Mouse (Mus musculus): ENCODE data around the gene Ccser2. TPM values are rescaled to one million over a fixed set of nuclear protein-coding genes. Genes with fewer than 3 reads are reported as not detected.

Ccser2 gene
- polyA plus RNA-seq, 1 experiment from 2014 or later: 58.0 TPM

DNA sequence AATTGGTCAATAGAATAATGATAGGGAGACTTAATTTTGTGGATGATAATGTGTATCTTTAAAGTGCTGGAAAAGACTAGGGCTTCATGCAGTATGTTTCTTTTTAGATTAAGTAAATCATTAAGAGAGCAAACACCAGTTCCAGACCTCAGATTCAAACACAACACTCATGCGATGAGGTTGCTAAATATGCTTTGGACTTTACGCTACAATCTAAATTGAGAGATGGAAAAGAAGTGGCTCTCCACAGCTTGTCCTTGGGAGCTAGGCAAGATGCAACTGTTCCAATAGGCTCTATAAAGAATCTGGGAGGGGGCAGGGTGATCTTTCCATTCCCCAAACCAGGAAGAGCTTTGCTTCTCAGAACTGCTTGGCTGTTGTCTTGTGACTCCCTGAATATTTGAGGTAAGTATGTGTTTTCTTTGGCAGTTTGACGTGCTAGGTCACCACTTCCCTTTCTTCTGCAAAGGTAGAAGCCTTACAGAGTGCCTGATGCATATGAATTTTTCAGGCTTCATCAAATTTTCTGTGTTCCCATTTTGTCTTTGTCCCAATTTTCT lies 1.4 kb upstream of the Ccser2 start:
- Histone ChIP-seq H3K27ac (no peak overlapping the region), H3K9me3 (replicated peaks) (no peaks in the 10 kb centered on the region), H3K9ac (no peak overlapping the region), H3K4me2 (replicated peaks) (no peak overlapping the region), H3K4me1 (peaks cover 14% of the 10 kb centered on the region), H3K4me3 (no peak overlapping the region), H3K36me3 (no peaks in the 10 kb centered on the region), H3K27me3 (no peaks in the 10 kb centered on the region)
- ATAC-seq (ENCODE audit: low FRiP score): no peak
- 93% methylated on average over 3 of the region's 3 CpGs for WGBS

GRCm38 (mm10) chr14:36968076-36968627 lies 425 bp downstream of the Ccser2 start:
- 1% methylated on average over 45 of the region's 49 CpGs for WGBS
- peak; percentile 89 for ATAC-seq (ENCODE audit: low FRiP score)
- H3K27ac ChIP-seq: peak overlapping the region; percentile 95
- peak overlapping the region; percentile 57 for H3K4me2 ChIP-seq (replicated peaks)
- peaks cover 14% of the 10 kb centered on the region for H3K4me1 ChIP-seq
- no peaks in the 10 kb centered on the region for H3K27me3 ChIP-seq
- H3K9me3 ChIP-seq (replicated peaks): no peaks in the 10 kb centered on the region
- no peaks in the 10 kb centered on the region for H3K36me3 ChIP-seq
- peak overlapping the region; percentile 93 for H3K9ac ChIP-seq
- H3K4me3 ChIP-seq: peak overlapping the region; percentile 90

DNA sequence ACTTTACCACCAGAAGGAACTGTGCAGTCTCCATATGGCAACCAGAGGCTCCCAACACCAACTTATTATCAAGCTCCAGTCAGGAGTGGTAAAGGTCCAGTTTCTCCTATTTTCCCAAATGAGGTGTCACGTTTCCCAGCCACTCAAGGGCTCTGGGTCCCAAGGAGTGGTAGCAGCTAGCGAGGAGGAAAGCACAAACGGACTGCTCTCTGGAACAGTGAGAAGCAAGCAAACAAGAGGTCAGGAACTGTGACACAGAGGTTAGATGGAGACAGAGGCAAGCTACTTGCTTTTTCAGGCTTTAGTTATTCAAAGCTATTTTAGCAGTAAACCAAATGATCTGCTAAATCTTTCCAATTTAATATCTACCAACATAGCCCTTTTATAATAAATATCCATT lies 3.2 kb downstream of the Ccser2 start:
- no peak for ATAC-seq (ENCODE audit: low FRiP score)
- H3K9me3 ChIP-seq (replicated peaks): no peaks in the 10 kb centered on the region
- H3K4me3 ChIP-seq: no peak overlapping the region
- no peak overlapping the region for H3K9ac ChIP-seq
- no peak overlapping the region for H3K27ac ChIP-seq
- H3K36me3 ChIP-seq: no peaks in the 10 kb centered on the region
- H3K27me3 ChIP-seq: no peaks in the 10 kb centered on the region
- peaks cover 14% of the 10 kb centered on the region for H3K4me1 ChIP-seq
- H3K4me2 ChIP-seq (replicated peaks): no peak overlapping the region
- WGBS: 43% methylated on average over 3 of the region's 3 CpGs

GRCm38 (mm10) chr14:36962477-36962876 lies 6.1 kb downstream of the Ccser2 start:
- Histone ChIP-seq H3K9me3 (replicated peaks) (no peaks in the 10 kb centered on the region), H3K27me3 (no peaks in the 10 kb centered on the region), H3K4me3 (no peak overlapping the region), H3K27ac (no peak overlapping the region), H3K4me2 (replicated peaks) (no peak overlapping the region), H3K9ac (no peak overlapping the region), H3K4me1 (peaks cover 11% of the 10 kb centered on the region), H3K36me3 (no peaks in the 10 kb centered on the region)
- WGBS: 95% methylated on average over 2 of the region's 2 CpGs
- ATAC-seq (ENCODE audit: low FRiP score): no peak

- no peak overlapping the region for H3K27ac ChIP-seq
- WGBS: 94% methylated on average over 6 of the region's 6 CpGs
- H3K4me1 ChIP-seq: no peaks in the 10 kb centered on the region
- no peak overlapping the region for H3K4me3 ChIP-seq
- ATAC-seq (ENCODE audit: low FRiP score): no peak
- H3K27me3 ChIP-seq: no peaks in the 10 kb centered on the region
- H3K36me3 ChIP-seq: no peaks in the 10 kb centered on the region
- H3K9me3 ChIP-seq (replicated peaks): no peaks in the 10 kb centered on the region
- no peak overlapping the region for H3K4me2 ChIP-seq (replicated peaks)
- no peak overlapping the region for H3K9ac ChIP-seq
Measured at GRCm38 (mm10) chr14:36957719-36958118, 10.9 kb downstream of the Ccser2 start.

DNA sequence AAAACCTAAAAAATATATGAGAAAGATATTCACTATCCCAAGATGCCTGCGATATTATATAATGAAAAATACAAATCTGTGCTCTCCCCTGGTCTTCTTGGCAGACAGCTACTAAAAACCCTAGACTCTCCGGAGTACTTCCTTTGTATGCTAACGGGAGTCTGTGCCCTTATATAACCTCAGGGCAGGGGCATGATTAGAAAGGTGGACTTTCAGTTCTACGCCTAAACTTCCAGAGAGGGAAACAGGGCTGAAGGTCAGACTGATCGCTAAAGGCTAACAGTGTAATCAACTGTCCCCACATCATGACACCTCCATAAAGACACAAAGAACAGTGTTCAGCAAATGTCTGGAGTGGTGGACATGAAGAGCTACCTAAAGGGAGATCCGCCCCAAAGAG lies 11.3 kb downstream of the Ccser2 start:
- no peak for ATAC-seq (ENCODE audit: low FRiP score)
- WGBS: 86% methylated on average over 6 of the region's 6 CpGs
- Histone ChIP-seq H3K36me3 (no peaks in the 10 kb centered on the region), H3K4me3 (no peak overlapping the region), H3K4me2 (replicated peaks) (no peak overlapping the region), H3K27me3 (no peaks in the 10 kb centered on the region), H3K27ac (no peak overlapping the region), H3K9me3 (replicated peaks) (no peaks in the 10 kb centered on the region), H3K4me1 (no peaks in the 10 kb centered on the region), H3K9ac (no peak overlapping the region)

- no peaks in the 10 kb centered on the region for H3K9me3 ChIP-seq (replicated peaks)
- H3K4me1 ChIP-seq: no peaks in the 10 kb centered on the region
- H3K4me2 ChIP-seq (replicated peaks): no peak overlapping the region
- H3K36me3 ChIP-seq: no peaks in the 10 kb centered on the region
- H3K4me3 ChIP-seq: no peak overlapping the region
- 55% methylated on average over 5 of the region's 5 CpGs for WGBS
- H3K27me3 ChIP-seq: no peaks in the 10 kb centered on the region
- no peak for ATAC-seq (ENCODE audit: low FRiP score)
- H3K9ac ChIP-seq: no peak overlapping the region
- H3K27ac ChIP-seq: no peak overlapping the region
Measured at GRCm38 (mm10) chr14:36956717-36957116, 11.9 kb downstream of the Ccser2 start.

DNA sequence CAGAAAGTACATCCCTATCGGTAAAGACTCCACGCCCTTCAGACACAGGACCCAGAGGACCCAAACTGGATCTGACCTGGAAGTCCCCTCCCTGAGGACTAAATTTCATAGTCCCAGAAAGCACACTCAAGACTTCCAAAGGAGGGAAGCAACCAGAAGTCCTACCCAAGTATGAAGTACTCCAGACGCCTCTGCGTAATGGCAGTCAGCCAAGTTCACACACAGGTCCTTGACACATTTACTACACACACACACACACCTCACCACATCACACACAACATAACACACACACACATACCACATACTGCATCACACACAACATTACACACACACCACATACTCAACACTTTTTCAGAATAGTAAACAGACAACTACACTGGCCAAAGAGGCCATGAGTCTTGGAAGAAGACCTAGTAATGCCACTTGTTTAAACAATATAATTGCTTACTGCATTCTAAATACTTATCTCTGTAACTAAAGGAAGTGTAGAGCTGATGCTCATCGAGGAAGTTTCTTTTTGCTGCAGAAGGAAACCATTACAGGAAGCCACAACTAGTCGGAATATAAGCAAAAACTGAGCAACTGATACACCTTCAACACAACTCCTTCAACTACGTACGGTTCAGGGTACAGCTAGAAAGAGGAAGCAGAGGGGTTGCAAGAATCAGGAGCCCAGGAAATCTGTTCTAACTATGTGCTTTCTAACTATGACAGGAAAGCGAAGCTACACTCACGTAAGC lies 15.7 kb downstream of the Ccser2 start:
- Histone ChIP-seq H3K4me2 (replicated peaks) (no peak overlapping the region), H3K9ac (no peak overlapping the region), H3K27ac (no peak overlapping the region), H3K4me3 (no peak overlapping the region), H3K36me3 (no peaks in the 10 kb centered on the region), H3K4me1 (no peaks in the 10 kb centered on the region), H3K27me3 (no peaks in the 10 kb centered on the region), H3K9me3 (replicated peaks) (no peaks in the 10 kb centered on the region)
- WGBS: 87% methylated on average over 10 of the region's 10 CpGs
- peak; percentile 32; the same call in 1 of the 2 replicates for ATAC-seq (ENCODE audit: low FRiP score)

- WGBS: 39% methylated on average over 2 of the region's 2 CpGs
- Histone ChIP-seq H3K27me3 (no peaks in the 10 kb centered on the region), H3K36me3 (no peaks in the 10 kb centered on the region), H3K9ac (no peak overlapping the region), H3K4me3 (no peak overlapping the region), H3K9me3 (replicated peaks) (no peaks in the 10 kb centered on the region), H3K27ac (no peak overlapping the region), H3K4me1 (no peaks in the 10 kb centered on the region), H3K4me2 (replicated peaks) (no peak overlapping the region)
- ATAC-seq (ENCODE audit: low FRiP score): peak; percentile 43; the same call in 1 of the 2 replicates
Measured at GRCm38 (mm10) chr14:36952142-36952541, 16.4 kb downstream of the Ccser2 start.

- Histone ChIP-seq H3K27me3 (no peaks in the 10 kb centered on the region), H3K9me3 (replicated peaks) (no peaks in the 10 kb centered on the region), H3K4me3 (no peak overlapping the region), H3K27ac (no peak overlapping the region), H3K4me1 (no peaks in the 10 kb centered on the region), H3K36me3 (peaks cover 22% of the 10 kb centered on the region), H3K4me2 (replicated peaks) (no peak overlapping the region), H3K9ac (no peak overlapping the region)
- no peak for ATAC-seq (ENCODE audit: low FRiP score)
- 59% methylated on average over 5 of the region's 5 CpGs for WGBS
Measured at GRCm38 (mm10) chr14:36942716-36943115, 25.9 kb downstream of the Ccser2 start.

GRCm38 (mm10) chr14:36937941-36938340 lies 30.6 kb downstream of the Ccser2 start:
- ATAC-seq (ENCODE audit: low FRiP score): no peak
- Histone ChIP-seq H3K4me3 (no peak overlapping the region), H3K4me1 (no peaks in the 10 kb centered on the region), H3K9me3 (replicated peaks) (no peaks in the 10 kb centered on the region), H3K27ac (no peak overlapping the region), H3K36me3 (peaks cover 22% of the 10 kb centered on the region), H3K4me2 (replicated peaks) (no peak overlapping the region), H3K9ac (no peak overlapping the region), H3K27me3 (no peaks in the 10 kb centered on the region)
- 62% methylated on average over 2 of the region's 2 CpGs for WGBS

- Histone ChIP-seq H3K4me1 (no peaks in the 10 kb centered on the region), H3K4me2 (replicated peaks) (no peak overlapping the region), H3K4me3 (no peak overlapping the region), H3K9me3 (replicated peaks) (no peaks in the 10 kb centered on the region), H3K27me3 (no peaks in the 10 kb centered on the region), H3K9ac (no peak overlapping the region), H3K27ac (no peak overlapping the region), H3K36me3 (peaks cover 22% of the 10 kb centered on the region)
- WGBS: 74% methylated on average over 7 of the region's 7 CpGs
- no peak for ATAC-seq (ENCODE audit: low FRiP score)
Measured at GRCm38 (mm10) chr14:36937080-36937878, 31.3 kb downstream of the Ccser2 start.

All from hindbrain, embryonic 12.5 days (tissue).